Mouse (Mus musculus): ENCODE data around the gene Gm17409.

The Gm17409 gene

DNA sequence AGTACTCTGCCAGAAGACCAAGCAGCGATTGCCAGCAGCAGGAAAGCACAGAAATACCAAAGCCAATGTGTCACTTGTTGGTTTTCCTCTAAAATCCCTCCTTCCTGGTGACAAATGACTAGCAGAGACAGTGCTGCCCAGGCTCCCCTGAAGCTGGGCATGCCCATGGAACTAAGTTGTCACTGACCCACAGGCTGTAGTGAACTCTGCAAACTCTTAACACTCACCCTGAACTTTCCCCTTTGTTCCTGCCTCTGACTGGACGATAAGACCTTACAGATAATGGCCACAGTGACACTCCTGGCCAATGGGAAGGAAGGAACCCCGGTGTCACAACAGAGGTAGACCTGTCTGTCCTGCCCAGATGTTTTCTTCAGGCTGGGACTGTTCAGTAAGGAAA lies 43.3 kb downstream of the Gm17409 start:
- CTCF ChIA-PET, result no interaction called here
- POLR2A ChIA-PET, result interaction anchor here in 1 of 4 experiments (0.6 kb wide), 1 partner anchor 10 kb away, joined by 3 read pairs; no protein-coding TSS in a partner anchor

DNA sequence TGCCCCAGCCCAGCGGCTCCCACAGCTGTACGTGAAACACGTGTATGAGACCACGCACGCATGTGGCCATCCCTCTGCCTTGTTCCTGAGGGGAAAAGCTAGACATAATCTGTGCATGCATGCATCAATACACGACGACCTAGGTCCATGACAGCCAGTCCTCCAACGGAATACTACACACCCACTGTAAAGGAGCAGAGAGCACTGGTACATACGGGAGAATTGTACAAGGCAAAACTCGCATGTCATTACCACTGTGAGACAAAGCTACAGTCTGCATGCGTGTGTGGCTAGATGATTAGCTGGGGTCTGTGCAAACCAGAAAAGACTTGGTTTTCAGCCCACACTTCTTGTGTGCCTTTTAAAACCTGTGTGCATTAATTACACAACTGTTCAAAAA lies 44.6 kb downstream of the Gm17409 start:
- CTCF ChIA-PET, result no interaction called here
- POLR2A ChIA-PET, result interaction anchor here in 3 of 4 experiments (0.6 to 2.4 kb wide), 4 partner anchors 13 to 469 kb away, joined by 3 to 9 read pairs (median 4); partner anchors contain the start of genes Acvr1 (in 1 of the 3) and Upp2 (in 1 of the 3)

DNA sequence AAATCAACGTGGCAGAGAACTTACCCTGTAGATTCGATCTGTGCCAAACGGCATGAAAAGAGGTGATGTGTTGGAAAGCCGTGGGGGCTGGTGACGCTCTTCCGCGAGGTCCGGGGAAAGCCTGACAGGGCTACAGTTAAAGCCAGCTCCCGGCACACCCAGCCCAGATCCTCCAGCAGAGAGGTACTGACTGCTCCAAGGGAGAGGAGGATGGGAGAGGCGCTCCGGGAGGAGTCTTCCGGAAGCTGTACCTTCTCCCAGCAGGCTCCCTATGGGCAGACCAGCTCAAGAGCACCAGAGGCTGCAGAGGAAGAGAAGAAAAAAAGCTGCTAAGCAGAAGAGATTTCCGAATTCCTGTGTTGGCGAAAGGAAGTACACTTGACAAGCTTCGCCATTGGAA lies 46.1 kb downstream of the Gm17409 start:
- POLR2A ChIA-PET, result interaction anchor here in 2 of 4 experiments (0.6 to 2.4 kb wide), 6 partner anchors 8 to 142 kb away, joined by 3 to 9 read pairs (median 3); partner anchors contain the start of genes Acvr1 (in 1 of the 2) and Upp2 (in 1 of the 2)
- CTCF ChIA-PET, result interaction anchor here in 1 of 4 experiments (1.2 kb wide), 1 partner anchor 149 kb away, joined by 3 read pairs; no protein-coding TSS in a partner anchor

DNA sequence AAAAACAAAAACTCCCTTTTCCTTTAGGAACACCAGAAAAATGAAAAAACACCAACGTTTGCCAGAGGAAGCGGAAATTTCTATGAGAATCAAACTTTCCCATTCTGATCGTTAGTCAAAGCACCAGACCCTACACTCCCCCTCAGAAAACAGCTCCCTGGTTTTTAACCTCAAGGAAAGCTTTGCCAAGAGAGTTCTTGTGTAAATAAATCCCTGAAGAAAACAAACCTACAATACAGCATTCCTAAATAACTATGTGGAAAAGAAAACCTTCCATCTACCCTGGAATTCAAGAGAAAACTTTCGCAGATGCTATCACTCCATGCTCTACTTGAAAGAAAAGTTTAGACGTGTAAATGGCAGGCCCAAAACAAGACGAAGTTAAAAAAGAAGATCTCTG lies 47.0 kb downstream of the Gm17409 start:
- POLR2A ChIA-PET, result interaction anchor here in 1 of 4 experiments (0.7 to 2.4 kb wide), 3 partner anchors 7 to 50 kb away, joined by 3 to 6 read pairs (median 3); partner anchors contain the start of genes Acvr1 and Upp2
- CTCF ChIA-PET, result no interaction called here

DNA sequence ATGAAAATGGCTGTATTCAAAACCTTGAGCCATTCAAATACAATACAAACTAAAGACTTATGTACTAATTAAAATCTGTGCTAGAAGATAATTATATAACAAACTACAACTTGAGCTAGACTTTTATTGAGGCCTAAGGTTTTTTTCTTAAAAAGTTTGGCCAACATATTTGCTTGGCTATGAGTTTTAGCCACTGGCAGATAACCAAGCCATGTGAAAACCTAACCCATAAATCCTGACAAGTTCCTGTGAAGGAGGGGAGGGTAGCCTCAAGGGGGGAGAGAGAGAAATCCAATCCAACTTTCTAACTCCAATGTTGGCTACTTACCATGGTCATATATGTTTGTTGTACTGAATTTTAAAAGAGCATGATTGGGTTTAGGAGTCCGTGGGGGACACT lies 48.6 kb downstream of the Gm17409 start:
- POLR2A ChIA-PET, result no interaction called here
- CTCF ChIA-PET, result no interaction called here

All from embryonic stem cell, embryonic (primary cell).